Mouse (Mus musculus) cerebellum, adult 2 months (tissue): ENCODE results near the gene Abcc2.

Source experiments
- CTCF ChIP-seq: fragments of 200-500 bp; IDR thresholded peaks from 2 replicates; pipeline ENCODE4 v1.5.1; 2011; ENCODE audit warnings: low read depth, mild to moderate bottlenecking, control low read depth, low read length, moderate library complexity, borderline replicate concordance; ENCODE audit not compliant: insufficient read depth
- POLR2A ChIP-seq: fragments of 200-500 bp; IDR thresholded peaks from 2 replicates; pipeline ENCODE4 v1.6.1; 2011; ENCODE audit warnings: low read length, control low read depth, borderline replicate concordance; ENCODE audit not compliant: insufficient read depth

- TF ChIP-seq CTCF (no peak), POLR2A (no peak)
Measured at GRCm38 (mm10) chr19:43767549-43768322, 14.3 kb upstream of the Abcc2 start.
